Mouse (Mus musculus) left cerebral cortex, postnatal 4 days (tissue): ENCODE data around the gene Sod2. TPM values are rescaled to one million over a fixed set of nuclear protein-coding genes. Genes with fewer than 3 reads are reported as not detected.
"Not testable (repeated sequence)": the region's sequence is repeated elsewhere in the genome, so short reads cannot be mapped to it uniquely, and the experiment has no call there.

ENCODE experiments used
- DNase-seq: peaks from one replicate; pipeline ENCODE4 v3.0.0-alpha.2; 2022
- intact Hi-C: fragments of 180-260 bp; cut with DNase I; formaldehyde crosslinking; loops from one replicate; pipeline ENCODE4 v1.15.1; 2025
- total RNA-seq, 2 experiments: library from RNA; stranded (reverse); gene quantifications; 2 replicates each; pipeline ENCODE4 v1.2.3; 2021

Sod2 gene
- total RNA-seq, 2 experiments from 2014 or later: 158 TPM

DNA sequence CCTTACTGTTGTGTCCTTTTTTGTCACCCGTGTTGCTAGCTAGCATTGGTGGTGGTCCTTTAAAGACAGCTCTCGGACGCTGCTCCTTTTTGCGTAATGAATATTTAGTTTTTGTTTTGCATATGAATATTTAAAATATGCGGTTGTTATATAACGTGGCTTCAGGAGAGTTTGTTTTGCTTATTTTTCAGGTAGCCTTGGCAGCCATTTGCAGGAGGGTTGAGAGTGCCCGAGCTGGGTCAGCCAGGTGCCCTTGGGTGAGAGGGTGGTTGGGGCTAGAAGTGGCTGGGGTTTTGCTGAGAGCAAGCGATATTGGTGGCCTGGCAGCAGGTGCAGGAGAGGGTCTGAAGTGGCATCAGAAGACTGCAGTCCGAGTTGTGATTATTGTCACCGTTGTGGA, 1.9 kb downstream of the Sod2 start:
- no peak for DNase-seq

GRCm38 (mm10) chr17:13009887-13010286, 3.2 kb downstream of the Sod2 start:
- intact Hi-C loops: no loop called here
- no peak for DNase-seq

More for the DNA sequence above, 1.9 kb downstream of the Sod2 start:
- intact Hi-C loops: no loop called here

- intact Hi-C loops: no loop called here
- no peak for DNase-seq
Measured at GRCm38 (mm10) chr17:13013316-13013715, 6.7 kb downstream of the Sod2 start.

DNA sequence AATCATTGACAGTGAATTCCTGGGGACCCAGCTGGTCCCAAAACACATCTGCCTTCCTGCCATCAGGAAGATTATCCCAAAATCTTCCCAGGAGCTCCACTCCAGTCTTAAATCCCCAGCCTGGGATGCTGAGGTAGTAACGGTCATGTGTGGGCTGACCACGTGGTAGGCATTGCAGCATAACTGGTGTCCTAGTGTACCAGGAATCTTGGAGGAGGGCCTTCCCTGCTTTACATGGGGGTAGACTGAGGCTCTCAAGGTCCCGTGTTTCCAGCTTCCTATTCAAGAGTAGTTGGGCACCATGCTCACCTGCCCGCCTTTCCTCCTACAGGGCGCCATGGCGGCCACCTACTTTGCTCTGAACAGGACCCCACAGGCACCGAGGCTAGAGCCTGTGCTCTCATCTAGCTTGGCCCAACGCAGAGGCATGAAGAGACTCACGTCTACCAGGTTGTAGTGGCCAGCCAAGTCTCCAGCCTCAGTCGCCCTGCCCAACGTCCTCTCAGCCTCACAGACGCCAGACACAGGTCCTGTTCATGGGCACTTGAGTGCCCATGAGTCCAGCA, 30.1 kb downstream of the Sod2 start:
- DNase-seq, intact Hi-C loops: not testable (repeated sequence)

DNA sequence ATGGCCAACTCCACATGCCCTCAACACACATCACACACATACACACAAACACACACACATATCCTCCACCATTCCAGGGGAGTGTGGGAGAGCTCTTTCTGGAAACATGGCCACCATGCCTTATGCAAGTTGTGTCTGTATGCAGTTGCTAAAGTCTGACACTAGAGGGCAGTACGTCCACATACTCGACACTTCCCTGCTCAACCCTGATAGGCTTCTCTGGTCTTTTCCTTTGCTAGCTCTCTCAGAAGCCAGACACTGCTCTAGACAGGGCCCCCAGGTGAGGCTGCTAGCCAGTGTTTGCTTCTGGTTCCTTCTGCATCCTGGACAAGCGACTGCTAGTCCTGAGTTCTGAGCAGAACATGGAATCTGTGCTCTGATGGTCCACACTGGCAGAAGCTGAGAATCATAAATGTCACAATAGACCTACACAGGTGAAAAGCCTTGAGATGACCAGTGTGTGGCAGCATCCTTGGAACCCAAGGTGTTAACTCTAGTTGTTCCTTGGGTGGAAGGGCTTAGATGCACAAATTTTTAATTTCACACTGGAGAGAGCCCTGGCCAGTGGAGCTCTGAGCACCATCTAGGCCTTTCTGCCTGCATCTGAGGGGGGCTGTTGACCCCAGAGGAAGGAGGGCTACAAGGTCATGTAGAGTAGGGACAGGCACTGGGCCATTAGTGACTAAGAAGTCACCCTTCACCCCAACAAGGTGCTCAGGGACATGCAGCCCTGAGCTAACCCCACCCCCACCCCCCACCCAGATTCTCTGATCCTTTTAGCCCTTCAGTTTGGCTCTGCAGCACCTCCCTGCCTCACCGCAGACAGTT, 37.4 kb downstream of the Sod2 start:
- intact Hi-C loops: not testable (repeated sequence)
- peak; percentile 41 for DNase-seq

DNA sequence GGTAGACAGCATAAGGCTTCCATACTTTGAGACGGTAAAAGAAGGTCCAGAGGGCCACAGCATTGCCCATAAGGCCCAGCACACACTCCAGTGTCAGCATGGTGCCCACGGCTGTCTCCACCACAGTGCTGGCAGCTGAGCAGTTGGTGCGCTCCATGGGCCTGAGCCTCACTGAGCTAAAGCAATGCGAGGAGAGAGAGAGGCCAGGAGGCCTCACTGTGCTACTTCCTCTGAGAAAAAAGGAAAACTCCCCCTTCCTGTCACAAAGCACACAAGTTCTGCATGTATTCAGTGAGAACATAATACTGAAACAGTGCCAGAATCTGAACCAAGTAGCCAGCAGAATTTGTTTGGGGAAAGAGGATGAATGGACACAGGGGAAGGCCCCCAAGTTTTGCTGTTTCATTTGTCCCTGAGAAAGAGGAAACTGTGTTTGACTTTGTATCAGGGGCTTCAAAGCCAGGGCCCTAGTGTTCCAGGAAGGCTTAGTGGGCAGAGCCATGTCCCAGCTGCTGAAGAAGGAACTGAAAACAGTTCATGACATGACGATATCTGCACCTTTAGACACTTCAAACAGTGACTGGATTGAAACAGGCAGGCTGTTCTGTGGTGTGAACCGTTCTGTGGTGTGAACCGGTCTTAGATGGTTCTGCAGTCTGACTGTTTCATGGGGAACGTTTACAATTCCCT, 45.6 kb downstream of the Sod2 start, which contains the start of gene Gpr31b:
Gpr31b (minus strand) TSS at position 173 of the 690 bp plus-strand sequence.
- DNase-seq, intact Hi-C loops: not testable (repeated sequence)

- intact Hi-C loops, DNase-seq: not testable (repeated sequence)
Measured at GRCm38 (mm10) chr17:13060804-13061203, 54.2 kb downstream of the Sod2 start, which contains the start of gene Tcp10b. Gene Tcp10b (plus strand): TSS chr17:13061104.

GRCm38 (mm10) chr17:13062882-13063281, 56.2 kb downstream of the Sod2 start:
- intact Hi-C loops: not testable (repeated sequence)

DNA sequence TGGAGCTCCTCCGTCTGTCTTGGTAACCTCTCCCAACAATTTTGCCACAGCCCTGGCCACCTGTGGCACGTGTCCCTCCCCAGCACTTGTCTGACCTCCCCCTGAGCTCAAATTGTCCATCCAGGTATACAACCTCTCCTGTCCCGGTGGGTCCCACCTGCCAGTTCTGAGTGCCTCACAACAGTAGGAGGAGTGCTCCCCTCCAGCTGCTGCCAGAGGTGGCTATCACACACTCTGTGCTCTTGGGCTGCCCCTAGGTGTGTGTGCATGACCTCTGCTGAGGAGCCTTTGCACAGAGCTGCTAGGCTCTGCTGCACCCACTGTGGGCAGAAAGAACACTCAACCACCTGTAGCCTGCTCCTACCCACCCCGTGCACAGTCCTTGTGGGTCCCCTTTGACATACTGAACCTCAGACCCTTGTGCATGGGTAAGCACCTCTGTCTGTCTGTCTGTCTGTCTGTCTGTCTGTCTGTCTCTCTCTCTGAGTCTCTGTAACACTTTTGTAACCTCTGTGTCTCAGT, 61.3 kb downstream of the Sod2 start:
- intact Hi-C loops, DNase-seq: not testable (repeated sequence)

More at GRCm38 (mm10) chr17:13062882-13063281, 56.2 kb downstream of the Sod2 start:
- DNase-seq: not testable (repeated sequence)

- intact Hi-C loops, DNase-seq: not testable (repeated sequence)
Measured at GRCm38 (mm10) chr17:13069227-13069626, 62.6 kb downstream of the Sod2 start.

Other genes with a start within 250 kb of the Sod2 start
- 10 to 100 TPM; 33.2 to 35.2 TPM for gene Igf2r, start 237.2 kb upstream of the Sod2 start, total RNA-seq
- gene Mas1, start 138.7 kb upstream of the Sod2 start, total RNA-seq: 1 to 10 TPM; 3.4 to 9.2 TPM
- gene Mrgprh, start 130.8 kb upstream of the Sod2 start, total RNA-seq: not detected
- 1 to 10 TPM; 2.5 to 3.8 TPM for gene Pnldc1, start 96.6 kb upstream of the Sod2 start, total RNA-seq
- 100 to 1,000 TPM; 293 to 304 TPM for gene Tcp1, start 91.1 kb upstream of the Sod2 start, total RNA-seq
- 10 to 100 TPM; 52.2 to 54.9 TPM for gene Mrpl18, start 90.5 kb upstream of the Sod2 start, total RNA-seq
- gene Acat3, start 66.2 kb upstream of the Sod2 start, total RNA-seq: 1 to 10 TPM; 1.6 TPM
- gene Acat2, start 46.1 kb upstream of the Sod2 start, total RNA-seq: 100 to 1,000 TPM; 212 to 235 TPM
- 100 to 1,000 TPM in 1 of 2 experiments, 10 to 100 TPM in 1; 95.1 to 103 TPM for gene Wtap, start 12.7 kb upstream of the Sod2 start, total RNA-seq
- gene Gpr31b, start 45.5 kb downstream of the Sod2 start, total RNA-seq: under 1 TPM; 0.34 to 0.64 TPM
- under 1 TPM; 0.42 to 0.60 TPM for gene Tcp10b, start 54.3 kb downstream of the Sod2 start, total RNA-seq
- under 1 TPM; 0.22 to 0.24 TPM for gene Unc93a, start 125.0 kb downstream of the Sod2 start, total RNA-seq
- not detected for gene Smok2a, start 214.3 kb downstream of the Sod2 start, total RNA-seq
- not detected for gene Smok2b, start 223.4 kb downstream of the Sod2 start, total RNA-seq